Mouse (Mus musculus) c-Kit-positive CD71-positive TER-119-negative erythroid progenitor cells, embryonic 14.5 days (primary cell): Measurements from ENCODE around the gene Hist2h3c1.
"Not testable (repeated sequence)": the region's sequence is repeated elsewhere in the genome, so short reads cannot be mapped to it uniquely, and the experiment has no call there.

Source experiments
- DNase-seq: peaks from one replicate; pipeline ENCODE4 v3.0.0-alpha.2; 2013; ENCODE audit warnings: low read depth

Gene Hist2h3c1

GRCm38 (mm10) chr3:96234914-96235313, 11.6 kb upstream of the Hist2h3c1 start:
- DNase-seq: no peak

GRCm38 (mm10) chr3:96235836-96236235, 10.6 kb upstream of the Hist2h3c1 start:
- no peak for DNase-seq

- no peak for DNase-seq
Observed at GRCm38 (mm10) chr3:96236834-96237334, 9.6 kb upstream of the Hist2h3c1 start.

- peak; percentile 56 for DNase-seq
Observed at GRCm38 (mm10) chr3:96237335-96237903, 9.1 kb upstream of the Hist2h3c1 start.

GRCm38 (mm10) chr3:96237904-96238511, 8.5 kb upstream of the Hist2h3c1 start:
- peak; percentile 80 for DNase-seq

- DNase-seq: not testable (repeated sequence)
Observed at GRCm38 (mm10) chr3:96238954-96239793, 7.3 kb upstream of the Hist2h3c1 start, which contains the start of gene Hist2h3c2. Gene Hist2h3c2, minus strand, starts transcription at chr3:96239127.

- not testable (repeated sequence) for DNase-seq
Observed at GRCm38 (mm10) chr3:96239949-96240798, 6.3 kb upstream of the Hist2h3c1 start, which contains the start of gene Hist2h2aa2. Gene Hist2h2aa2, minus strand, starts transcription at chr3:96240276.

GRCm38 (mm10) chr3:96240799-96241197, 5.7 kb upstream of the Hist2h3c1 start:
- no peak for DNase-seq

- DNase-seq: no peak
Observed at GRCm38 (mm10) chr3:96243921-96244572, 2.4 kb upstream of the Hist2h3c1 start.

- not testable (repeated sequence) for DNase-seq
Observed at GRCm38 (mm10) chr3:96245003-96245886, 1.2 kb upstream of the Hist2h3c1 start, which contains the start of gene Hist2h2aa1. Gene Hist2h2aa1, plus strand, starts transcription at chr3:96245497.

GRCm38 (mm10) chr3:96246018-96246417, 467 bp upstream of the Hist2h3c1 start:
- not testable (repeated sequence) for DNase-seq

- DNase-seq: peak; percentile 52
Observed at GRCm38 (mm10) chr3:96247356-96248140, 1.1 kb downstream of the Hist2h3c1 start.

GRCm38 (mm10) chr3:96248141-96249033, 1.9 kb downstream of the Hist2h3c1 start:
- DNase-seq: no peak

GRCm38 (mm10) chr3:96249034-96249345, 2.5 kb downstream of the Hist2h3c1 start:
- DNase-seq: no peak

- DNase-seq: no peak
Observed at GRCm38 (mm10) chr3:96250890-96251289, 4.4 kb downstream of the Hist2h3c1 start.

GRCm38 (mm10) chr3:96251787-96252186, 5.3 kb downstream of the Hist2h3c1 start:
- no peak for DNase-seq

- DNase-seq: peak; percentile 57
Observed at GRCm38 (mm10) chr3:96254683-96255355, 8.3 kb downstream of the Hist2h3c1 start.
